Mouse (Mus musculus) thymus, adult 2 months (tissue): ENCODE data around the gene Atg16l1. TPM values are rescaled to one million over a fixed set of nuclear protein-coding genes. Genes with fewer than 3 reads are reported as not detected.

Experiments used
- DNase-seq: peaks from one replicate; pipeline ENCODE4 v3.0.0; 2021
- H3K27ac ChIP-seq: fragments of 200-500 bp; 2 replicates; pipeline ENCODE4 v1.5.1; 2012; ENCODE audit warnings: low read length, control low read depth; ENCODE audit not compliant: control insufficient read depth, insufficient read depth
- H3K27me3 ChIP-seq: fragments of 200-500 bp; 2 replicates; pipeline ENCODE4 v1.6.1; 2012; ENCODE audit warnings: mild to moderate bottlenecking, low read length, moderate library complexity, mixed read lengths; ENCODE audit not compliant: control insufficient read depth, insufficient read depth
- H3K36me3 ChIP-seq: fragments of 200-500 bp; 2 replicates; pipeline ENCODE4 v1.6.1; 2012; ENCODE audit warnings: mild to moderate bottlenecking, low read length, moderate library complexity; ENCODE audit not compliant: control insufficient read depth, insufficient read depth
- H3K4me1 ChIP-seq: fragments of 200-500 bp; replicated peaks from 2 replicates; pipeline ENCODE4 v1.6.1; 2012; ENCODE audit warnings: low read length; ENCODE audit not compliant: control insufficient read depth, insufficient read depth
- H3K4me3 ChIP-seq: fragments of 200-500 bp; 2 replicates; pipeline ENCODE4 v1.5.1; 2012; ENCODE audit warnings: mild to moderate bottlenecking, low read length, control low read depth, moderate library complexity; ENCODE audit not compliant: control insufficient read depth, insufficient read depth
- CTCF ChIP-seq: fragments of 200-500 bp; IDR thresholded peaks from 2 replicates; pipeline ENCODE4 v1.5.1; 2012; ENCODE audit warnings: mild to moderate bottlenecking, control low read depth, low read length, moderate library complexity, borderline replicate concordance; ENCODE audit not compliant: control insufficient read depth, poor library complexity, insufficient read depth; ENCODE audit errors: extremely low read depth
- POLR2A ChIP-seq: fragments of 200-500 bp; IDR thresholded peaks from 2 replicates; pipeline ENCODE4 v1.6.1; 2012; ENCODE audit warnings: mild to moderate bottlenecking, low read length, control low read depth, moderate library complexity; ENCODE audit not compliant: control insufficient read depth, poor library complexity, insufficient read depth; ENCODE audit errors: extremely low read depth
- WGBS: fragments of 180-500 bp; shearing (Covaris S2); methylation state at CpG from one replicate; pipeline ENCODE4 v1.1.7; 2018; 5-methylcytosine and 5-hydroxymethylcytosine counted together
- polyA plus RNA-seq: library from polyadenylated mRNA; depleted of rRNA; stranded (reverse); fragments of >200 nt; gene quantifications from 2 replicates; pipeline ENCODE4 v1.2.3, GENCODE M21; 2012

Gene Atg16l1
- polyA plus RNA-seq, 1 experiment = 41.2 TPM

- Histone ChIP-seq H3K4me3 (no peak overlapping the region), H3K27ac (no peak overlapping the region), H3K27me3 (no peaks in the 10 kb centered on the region), H3K4me1 (no peaks in the 10 kb centered on the region), H3K36me3 (peaks cover 18% of the 10 kb centered on the region)
- no peak for DNase-seq
- 76% methylated on average over 8 of the region's 8 CpGs for WGBS
- TF ChIP-seq CTCF (no peak), POLR2A (no peak)
Measured at GRCm38 (mm10) chr1:87721382-87721781, 34.3 kb upstream of the Atg16l1 start.

DNA sequence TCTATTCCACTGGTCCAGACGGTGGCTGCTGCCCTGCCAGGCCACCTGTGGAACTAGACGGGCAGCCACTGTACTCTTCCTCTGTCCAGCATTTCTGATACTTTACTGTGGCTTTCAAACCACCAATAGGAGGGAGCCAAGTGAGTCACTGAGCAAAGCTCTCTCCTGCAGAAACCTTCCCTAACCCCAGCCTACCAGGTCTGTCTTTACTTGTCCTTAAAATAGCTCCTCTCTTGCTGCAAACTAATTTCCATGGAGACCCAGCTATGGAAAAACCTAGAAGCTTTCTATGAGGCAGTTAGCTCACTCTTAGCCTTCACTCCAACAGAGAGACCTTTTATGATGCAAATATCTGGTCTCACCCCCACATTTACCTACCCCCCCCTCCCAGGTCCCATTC, 33.6 kb upstream of the Atg16l1 start:
- H3K27me3 ChIP-seq = no peaks in the 10 kb centered on the region
- no peak for DNase-seq
- no peaks in the 10 kb centered on the region for H3K4me1 ChIP-seq
- TF ChIP-seq POLR2A (no peak), CTCF (no peak)
- peaks cover 15% of the 10 kb centered on the region for H3K36me3 ChIP-seq
- no peak overlapping the region for H3K27ac ChIP-seq
- no peak overlapping the region for H3K4me3 ChIP-seq
- 92% methylated on average over 2 of the region's 2 CpGs for WGBS

DNA sequence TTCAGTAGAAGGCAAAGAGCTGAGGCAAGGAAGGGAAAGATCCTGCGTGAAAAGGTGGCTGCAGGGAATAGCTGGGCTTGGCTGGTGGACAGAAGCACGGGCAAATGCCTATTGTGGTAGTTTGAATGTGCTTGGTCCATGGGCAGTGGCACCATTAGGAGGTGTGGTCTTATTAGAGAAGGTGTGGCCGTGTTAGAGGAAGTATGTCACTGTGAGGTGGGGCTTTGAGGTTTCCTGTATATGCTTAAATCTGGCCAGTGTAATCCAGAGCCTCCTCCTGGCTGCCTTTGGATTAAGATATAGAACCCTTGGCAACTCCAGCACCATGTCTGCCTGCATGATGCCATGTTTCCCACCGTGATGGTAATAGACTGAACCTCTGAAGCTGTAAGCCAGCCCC, 32.3 kb upstream of the Atg16l1 start:
- TF ChIP-seq POLR2A = no peak
- no peak for TF ChIP-seq CTCF
- H3K27me3 ChIP-seq = no peaks in the 10 kb centered on the region
- no peaks in the 10 kb centered on the region for H3K4me1 ChIP-seq
- 63% methylated on average over 4 of the region's 4 CpGs for WGBS
- no peak overlapping the region for H3K4me3 ChIP-seq
- peaks cover 12% of the 10 kb centered on the region for H3K36me3 ChIP-seq
- no peak overlapping the region for H3K27ac ChIP-seq
- no peak for DNase-seq

- TF ChIP-seq POLR2A (no peak), CTCF (no peak)
- H3K4me1 ChIP-seq = no peaks in the 10 kb centered on the region
- WGBS = 84% methylated on average over 2 of the region's 2 CpGs
- no peak overlapping the region for H3K4me3 ChIP-seq
- no peaks in the 10 kb centered on the region for H3K27me3 ChIP-seq
- H3K36me3 ChIP-seq = no peaks in the 10 kb centered on the region
- H3K27ac ChIP-seq = no peak overlapping the region
- DNase-seq = no peak
Measured at GRCm38 (mm10) chr1:87729070-87729469, 26.6 kb upstream of the Atg16l1 start.

GRCm38 (mm10) chr1:87729850-87730249, 25.8 kb upstream of the Atg16l1 start:
- no peak overlapping the region for H3K4me3 ChIP-seq
- no peaks in the 10 kb centered on the region for H3K36me3 ChIP-seq
- 91% methylated on average over 6 of the region's 6 CpGs for WGBS
- H3K27me3 ChIP-seq = no peaks in the 10 kb centered on the region
- no peaks in the 10 kb centered on the region for H3K4me1 ChIP-seq
- no peak for TF ChIP-seq POLR2A
- TF ChIP-seq CTCF = no peak
- DNase-seq = no peak
- no peak overlapping the region for H3K27ac ChIP-seq

DNA sequence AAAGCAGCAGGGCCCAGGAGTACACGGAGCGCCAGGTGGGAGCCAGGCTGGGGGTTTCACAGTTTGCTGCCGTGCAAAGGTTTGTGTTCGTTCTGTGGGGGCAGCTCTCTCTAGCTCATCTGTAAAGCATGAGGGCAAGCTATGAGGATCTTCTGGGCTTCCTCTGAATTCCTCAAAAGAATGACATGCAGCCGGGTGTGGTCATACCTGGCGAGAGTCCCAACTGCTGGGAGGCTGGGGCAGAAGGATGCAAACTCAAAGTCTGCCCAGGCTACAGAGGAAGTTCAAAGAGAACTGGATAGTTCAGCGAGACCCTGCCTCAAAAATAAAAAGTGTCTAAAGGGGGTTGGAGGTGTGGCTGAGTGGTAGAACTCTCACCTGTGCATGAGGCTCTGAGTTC, 25.4 kb upstream of the Atg16l1 start:
- H3K4me3 ChIP-seq = no peak overlapping the region
- TF ChIP-seq CTCF (no peak), POLR2A (no peak)
- H3K36me3 ChIP-seq = no peaks in the 10 kb centered on the region
- H3K27ac ChIP-seq = no peak overlapping the region
- WGBS = 83% methylated on average over 7 of the region's 7 CpGs
- no peaks in the 10 kb centered on the region for H3K4me1 ChIP-seq
- DNase-seq = no peak
- no peaks in the 10 kb centered on the region for H3K27me3 ChIP-seq

- 88% methylated on average over 5 of the region's 5 CpGs for WGBS
- no peak for DNase-seq
Measured at GRCm38 (mm10) chr1:87733212-87733611, 22.5 kb upstream of the Atg16l1 start.

More at GRCm38 (mm10) chr1:87733212-87733611, 22.5 kb upstream of the Atg16l1 start:
- Histone ChIP-seq H3K4me1 (no peaks in the 10 kb centered on the region), H3K27me3 (no peaks in the 10 kb centered on the region), H3K4me3 (no peak overlapping the region), H3K27ac (no peak overlapping the region), H3K36me3 (no peaks in the 10 kb centered on the region)
- no peak for TF ChIP-seq POLR2A
- TF ChIP-seq CTCF = no peak
